Mouse (Mus musculus) embryonic facial prominence, embryonic 14.5 days (tissue): ENCODE data around the gene Usp46. TPM values are rescaled to one million over a fixed set of nuclear protein-coding genes. Genes with fewer than 3 reads are reported as not detected.
A peak's percentile ranks its signal among the peaks of the same experiment; 100 is the strongest.

ENCODE experiments used
- ATAC-seq: fragments of 200-750 bp; cut with Nextera tagmentation; 2 replicates; pipeline ENCODE4 v1.8.0; 2017; ENCODE audit warnings: low read depth, moderate number of reproducible peaks, moderate TSS enrichment
- DNase-seq: peaks from one replicate; pipeline ENCODE4 v3.0.0-alpha.2; 2015; ENCODE audit warnings: low spot score
- H3K27ac ChIP-seq: fragments of 300-500 bp; sonication (generic); replicated peaks from 2 replicates; pipeline ENCODE4 v1.5.1; 2014; ENCODE audit warnings: low read depth, mild to moderate bottlenecking, low read length, moderate library complexity
- H3K27me3 ChIP-seq: fragments of 300-500 bp; sonication (generic); replicated peaks from 2 replicates; pipeline ENCODE4 v1.6.1; 2014; ENCODE audit warnings: low read length; ENCODE audit not compliant: control insufficient read depth, insufficient read depth
- H3K36me3 ChIP-seq: fragments of 300-500 bp; sonication (generic); 2 replicates; pipeline ENCODE4 v1.6.1; 2014; ENCODE audit warnings: low read length, mixed read lengths; ENCODE audit not compliant: control insufficient read depth, insufficient read depth
- H3K4me1 ChIP-seq: fragments of 300-500 bp; sonication (generic); 2 replicates; pipeline ENCODE4 v1.6.1; 2014; ENCODE audit warnings: antibody characterized with exemption, low read length; ENCODE audit not compliant: control insufficient read depth, insufficient read depth
- H3K4me2 ChIP-seq: fragments of 300-500 bp; sonication (generic); 2 replicates; pipeline ENCODE4 v1.6.1; 2014; ENCODE audit warnings: low read depth, mild to moderate bottlenecking, low read length, moderate library complexity, mixed read lengths
- H3K4me3 ChIP-seq: fragments of 300-500 bp; sonication (generic); 2 replicates; pipeline ENCODE4 v1.5.1; 2014; ENCODE audit warnings: low read depth, mild to moderate bottlenecking, low read length
- H3K9ac ChIP-seq: fragments of 300-500 bp; sonication (generic); 2 replicates; pipeline ENCODE4 v1.6.1; 2014; ENCODE audit warnings: low read depth, mild to moderate bottlenecking, low read length, moderate library complexity, mixed read lengths
- H3K9me3 ChIP-seq: fragments of 300-500 bp; sonication (generic); 2 replicates; pipeline ENCODE4 v1.6.1; 2016; ENCODE audit warnings: low read length; ENCODE audit not compliant: control insufficient read depth
- WGBS: fragments of 180-500 bp; shearing (Covaris S2); extraction: QIAGEN DNeasy Blood & Tissue Kit; methylation state at CpG from one replicate; pipeline ENCODE4 v1.1.7; 2014; 5-methylcytosine and 5-hydroxymethylcytosine counted together
- polyA plus RNA-seq: library from polyadenylated mRNA; unstranded; fragments of >200 nt; fragmentation: Nextera tagmentation; extraction: Ambion mirVana; gene quantifications from 2 replicates; pipeline ENCODE4 v1.2.1, GENCODE M21; 2014

Gene Usp46
- 35.4 and 36.5 TPM in 2 replicates for polyA plus RNA-seq

- peak within 1 kb of the TSS; percentile 86 for H3K9ac ChIP-seq
- 1% methylated on average over 44 of the region's 89 CpGs for WGBS
- peaks cover 33% of the 10 kb centered on the region for H3K4me1 ChIP-seq
- peak within 1 kb of the TSS; percentile 96 for H3K27ac ChIP-seq
- H3K9me3 ChIP-seq: no peaks in the 10 kb centered on the region
- no peaks in the 10 kb centered on the region for H3K36me3 ChIP-seq
- peak within 1 kb of the TSS; percentile 70 for H3K4me3 ChIP-seq
- peak within 1 kb of the TSS; percentile 70 for H3K4me2 ChIP-seq
- H3K27me3 ChIP-seq: no peaks in the 10 kb centered on the region
- DNase-seq: peak; percentile 83
- ATAC-seq: peak; percentile 92
Observed at GRCm38 (mm10) chr5:74067831-74068713, at the start of gene Usp46. Gene Usp46 (minus strand): TSS chr5:74068431.

DNA sequence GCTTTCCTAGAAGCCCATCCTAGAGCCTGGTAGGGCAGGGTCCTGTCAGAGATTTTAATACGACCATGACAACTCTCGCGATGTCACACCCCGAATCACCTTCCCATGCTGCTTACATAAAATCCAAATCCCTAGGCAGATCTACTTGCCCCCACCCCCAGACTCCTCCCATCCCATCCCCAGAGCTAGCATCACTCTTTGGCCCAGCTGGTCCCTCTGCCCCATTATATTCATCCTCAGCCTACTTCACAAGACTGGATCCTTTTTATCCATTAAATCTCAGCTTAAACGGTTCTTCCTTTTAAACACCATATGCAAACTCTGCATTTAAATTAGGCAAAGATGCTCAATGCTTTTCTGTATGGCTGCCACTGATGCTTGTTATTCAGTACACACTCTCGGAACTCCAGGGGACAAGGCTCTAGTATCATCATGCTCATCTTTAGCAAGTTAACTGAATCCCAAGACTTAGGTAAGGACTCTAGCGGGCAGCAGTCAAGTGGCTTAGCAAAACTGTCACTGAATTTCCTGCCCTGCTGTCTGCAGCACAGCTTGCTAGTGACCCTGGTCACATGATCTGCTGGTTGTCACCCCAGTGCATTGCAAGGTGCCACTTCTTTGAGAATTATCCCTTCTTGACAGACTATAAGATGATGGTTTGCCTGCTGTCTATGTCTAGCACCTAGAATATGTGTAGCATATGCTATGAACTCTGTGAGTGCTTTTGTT, 45.9 kb upstream of the Usp46 start:
- H3K27me3 ChIP-seq: no peaks in the 10 kb centered on the region
- no peak overlapping the region for H3K27ac ChIP-seq
- no peak overlapping the region for H3K9ac ChIP-seq
- no peak overlapping the region for H3K4me3 ChIP-seq
- no peaks in the 10 kb centered on the region for H3K9me3 ChIP-seq
- 81% methylated on average over 7 of the region's 7 CpGs for WGBS
- H3K36me3 ChIP-seq: no peaks in the 10 kb centered on the region
- DNase-seq (no peak), ATAC-seq (no peak)
- H3K4me2 ChIP-seq: no peak overlapping the region
- no peaks in the 10 kb centered on the region for H3K4me1 ChIP-seq

GRCm38 (mm10) chr5:74105445-74105844, 37.2 kb upstream of the Usp46 start:
- Histone ChIP-seq H3K36me3 (no peaks in the 10 kb centered on the region), H3K4me2 (no peak overlapping the region), H3K9ac (no peak overlapping the region), H3K4me1 (no peaks in the 10 kb centered on the region), H3K9me3 (no peaks in the 10 kb centered on the region), H3K27me3 (no peaks in the 10 kb centered on the region), H3K4me3 (no peak overlapping the region), H3K27ac (no peak overlapping the region)
- WGBS: 59% methylated on average over 7 of the region's 7 CpGs
- peak; percentile 84 for ATAC-seq
- DNase-seq: peak; percentile 52

- no peak overlapping the region for H3K9ac ChIP-seq
- H3K4me1 ChIP-seq: no peaks in the 10 kb centered on the region
- no peaks in the 10 kb centered on the region for H3K9me3 ChIP-seq
- no peak overlapping the region for H3K4me2 ChIP-seq
- peak; percentile 55 for DNase-seq
- no peak overlapping the region for H3K27ac ChIP-seq
- no peak for ATAC-seq
- H3K36me3 ChIP-seq: peaks cover 3% of the 10 kb centered on the region; the same call in 1 of the 2 replicates
- H3K4me3 ChIP-seq: no peak overlapping the region
- no peaks in the 10 kb centered on the region for H3K27me3 ChIP-seq
- 69% methylated on average over 6 of the region's 6 CpGs for WGBS
Observed at GRCm38 (mm10) chr5:74101761-74102160, 33.5 kb upstream of the Usp46 start.

DNA sequence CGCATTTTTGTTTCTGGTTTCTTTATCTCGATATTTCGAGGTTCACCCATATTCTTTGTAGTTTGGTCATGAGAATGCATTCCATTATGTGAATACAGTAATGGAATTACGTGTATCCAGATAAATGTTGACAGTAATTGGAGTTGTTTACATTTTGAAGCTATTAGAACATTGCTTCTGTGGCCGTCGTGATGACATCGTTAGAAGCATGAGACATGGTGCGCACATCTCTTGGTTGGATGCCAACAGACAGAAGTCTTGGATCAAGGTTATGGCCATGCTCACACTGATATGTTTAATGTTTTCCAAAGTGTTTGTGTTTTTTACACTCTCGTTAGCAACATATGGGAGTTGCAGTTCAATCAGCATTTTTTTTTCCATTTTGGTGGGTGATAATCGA, 30.8 kb upstream of the Usp46 start:
- no peaks in the 10 kb centered on the region for H3K27me3 ChIP-seq
- ATAC-seq (no peak), DNase-seq (no peak)
- no peak overlapping the region for H3K27ac ChIP-seq
- no peak overlapping the region for H3K9ac ChIP-seq
- peaks cover 26% of the 10 kb centered on the region for H3K36me3 ChIP-seq
- H3K9me3 ChIP-seq: no peaks in the 10 kb centered on the region
- H3K4me3 ChIP-seq: no peak overlapping the region
- no peak overlapping the region for H3K4me2 ChIP-seq
- WGBS: 74% methylated on average over 10 of the region's 10 CpGs
- H3K4me1 ChIP-seq: peaks cover 11% of the 10 kb centered on the region

GRCm38 (mm10) chr5:74097854-74098220, 29.6 kb upstream of the Usp46 start:
- Histone ChIP-seq H3K27me3 (no peaks in the 10 kb centered on the region), H3K9ac (no peak overlapping the region), H3K9me3 (no peaks in the 10 kb centered on the region), H3K4me2 (no peak overlapping the region), H3K4me1 (peaks cover 13% of the 10 kb centered on the region), H3K4me3 (no peak overlapping the region), H3K36me3 (peaks cover 26% of the 10 kb centered on the region), H3K27ac (no peak overlapping the region)
- ATAC-seq (no peak), DNase-seq (no peak)
- 75% methylated on average over 10 of the region's 10 CpGs for WGBS

GRCm38 (mm10) chr5:74097116-74097853, 29.1 kb upstream of the Usp46 start:
- peaks cover 26% of the 10 kb centered on the region for H3K36me3 ChIP-seq
- H3K4me3 ChIP-seq: no peak overlapping the region
- 85% methylated on average over 11 of the region's 11 CpGs for WGBS
- H3K9me3 ChIP-seq: no peaks in the 10 kb centered on the region
- H3K4me2 ChIP-seq: no peak overlapping the region
- H3K27me3 ChIP-seq: no peaks in the 10 kb centered on the region
- H3K9ac ChIP-seq: no peak overlapping the region
- ATAC-seq (no peak), DNase-seq (no peak)
- peaks cover 13% of the 10 kb centered on the region for H3K4me1 ChIP-seq
- H3K27ac ChIP-seq: no peak overlapping the region

DNA sequence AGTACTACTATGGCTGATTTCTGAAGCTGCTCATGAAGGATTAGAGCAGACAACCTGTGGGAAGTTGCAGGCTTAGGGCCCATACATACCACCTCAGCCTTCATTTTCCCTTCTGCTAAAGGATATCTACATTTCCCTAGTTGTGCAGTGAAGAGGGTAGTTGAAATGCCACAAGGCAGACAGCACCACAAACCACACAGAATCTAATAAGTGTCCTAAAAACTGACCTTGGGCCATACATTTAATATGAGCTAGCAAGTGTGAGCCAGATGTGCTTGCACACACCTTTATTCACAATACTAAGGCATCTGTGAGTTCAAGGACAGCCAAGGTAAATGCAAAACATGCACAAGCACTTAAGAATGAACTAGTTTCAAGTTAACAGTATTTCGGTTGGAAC, 27.8 kb upstream of the Usp46 start:
- H3K9me3 ChIP-seq: no peaks in the 10 kb centered on the region
- H3K4me2 ChIP-seq: no peak overlapping the region
- H3K36me3 ChIP-seq: peaks cover 26% of the 10 kb centered on the region
- peaks cover 13% of the 10 kb centered on the region for H3K4me1 ChIP-seq
- H3K27ac ChIP-seq: no peak overlapping the region
- ATAC-seq: no peak
- H3K27me3 ChIP-seq: no peaks in the 10 kb centered on the region
- H3K4me3 ChIP-seq: no peak overlapping the region
- 77% methylated on average over 1 of the region's 1 CpGs for WGBS
- no peak overlapping the region for H3K9ac ChIP-seq
- no peak for DNase-seq
